Mouse (Mus musculus): ENCODE measurements around the gene Ccdc88a.

DNA sequence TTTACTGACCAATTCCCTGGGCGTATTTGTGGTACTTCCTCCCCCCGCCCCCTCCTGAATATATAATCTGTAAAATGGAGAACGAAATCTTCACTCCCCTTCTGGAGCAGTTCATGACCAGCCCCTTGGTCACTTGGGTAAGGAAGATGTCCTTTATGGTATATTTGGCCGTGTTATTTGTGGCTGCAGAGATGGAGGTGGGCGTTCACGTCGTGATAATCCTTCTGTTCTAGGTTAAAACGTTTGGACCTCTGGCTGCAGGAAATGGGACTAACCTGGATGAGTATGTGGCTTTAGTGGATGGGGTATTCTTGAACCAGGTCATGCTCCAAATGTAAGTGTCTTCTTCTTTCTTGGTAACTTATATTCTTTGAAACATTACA lies 807 bp downstream of the Ccdc88a start:
- TF ChIP-seq POLR2A (IDR thresholded peaks at IDR 0.05; ENCODE audit: low read depth, low read length) (no peak), CTCF (IDR thresholded peaks at IDR 0.05; ENCODE audit: extremely low read depth, insufficient read length, insufficient replicate concordance, low read depth, low read length) (no peak)
